Mouse (Mus musculus): ENCODE measurements around the gene Olfr150. TPM values are rescaled to one million over a fixed set of nuclear protein-coding genes. Genes with fewer than 3 reads are reported as not detected.
"Not testable (repeated sequence)": the region's sequence is repeated elsewhere in the genome, so short reads cannot be mapped to it uniquely, and the experiment has no call there.

The Olfr150 gene
- polyA plus RNA-seq (2012; ENCODE audit: insufficient read depth, insufficient read length, low replicate concordance, missing spikeins), result not detected in 2 replicates

GRCm38 (mm10) chr9:39730678-39731077 lies at the start of gene Olfr150:
Olfr150 (plus strand) TSS chr9:39730978.
- Histone ChIP-seq H3K27ac (ENCODE audit: insufficient read depth, low read depth, low read length) (no peak within 1 kb of the TSS), H3K4me1 (ENCODE audit: control insufficient read depth, insufficient read depth, low read length) (no peaks in the 10 kb centered on the region), H3K4me3 (ENCODE audit: insufficient read depth, low read depth, low read length) (no peak within 1 kb of the TSS)
- TF ChIP-seq POLR2A (IDR thresholded peaks at IDR 0.05; ENCODE audit: insufficient read depth, low read depth, low read length) (no peak), CTCF (IDR thresholded peaks at IDR 0.05; ENCODE audit: insufficient read depth, low read depth, low read length) (no peak)

- H3K4me1 ChIP-seq (ENCODE audit: control insufficient read depth, insufficient read depth, low read length); H3K27ac ChIP-seq (ENCODE audit: insufficient read depth, low read depth, low read length); H3K4me3 ChIP-seq (ENCODE audit: insufficient read depth, low read depth, low read length): not testable (repeated sequence)
- WGBS, result 73% methylated on average over 8 of the region's 8 CpGs
Measured at GRCm38 (mm10) chr9:39701123-39701522, 29.7 kb upstream of the Olfr150 start.

GRCm38 (mm10) chr9:39707017-39707416 lies 23.8 kb upstream of the Olfr150 start, which contains the start of gene Olfr149:
Olfr149 (minus strand) TSS chr9:39707117.
- Histone ChIP-seq H3K4me1 (ENCODE audit: control insufficient read depth, insufficient read depth, low read length) (no peaks in the 10 kb centered on the region), H3K27ac (ENCODE audit: insufficient read depth, low read depth, low read length) (no peak within 1 kb of the TSS), H3K4me3 (ENCODE audit: insufficient read depth, low read depth, low read length) (no peak within 1 kb of the TSS)
- no peak for TF ChIP-seq POLR2A (IDR thresholded peaks at IDR 0.05; ENCODE audit: insufficient read depth, low read depth, low read length)
- no peak for TF ChIP-seq CTCF (IDR thresholded peaks at IDR 0.05; ENCODE audit: insufficient read depth, low read depth, low read length)

GRCm38 (mm10) chr9:39708958-39709357 lies 21.8 kb upstream of the Olfr150 start:
- TF ChIP-seq CTCF (IDR thresholded peaks at IDR 0.05; ENCODE audit: insufficient read depth, low read depth, low read length), result no peak
- no peak for TF ChIP-seq POLR2A (IDR thresholded peaks at IDR 0.05; ENCODE audit: insufficient read depth, low read depth, low read length)
- no peak overlapping the region for H3K4me3 ChIP-seq (ENCODE audit: insufficient read depth, low read depth, low read length)
- no peak overlapping the region for H3K27ac ChIP-seq (ENCODE audit: insufficient read depth, low read depth, low read length)
- 43% methylated on average over 3 of the region's 3 CpGs for WGBS
- H3K4me1 ChIP-seq (ENCODE audit: control insufficient read depth, insufficient read depth, low read length), result no peaks in the 10 kb centered on the region

- Histone ChIP-seq H3K27ac (ENCODE audit: insufficient read depth, low read depth, low read length) (no peak within 1 kb of the TSS), H3K4me1 (ENCODE audit: control insufficient read depth, insufficient read depth, low read length) (no peaks in the 10 kb centered on the region), H3K4me3 (ENCODE audit: insufficient read depth, low read depth, low read length) (no peak within 1 kb of the TSS)
- no peak for TF ChIP-seq CTCF (IDR thresholded peaks at IDR 0.05; ENCODE audit: insufficient read depth, low read depth, low read length)
- no peak for TF ChIP-seq POLR2A (IDR thresholded peaks at IDR 0.05; ENCODE audit: insufficient read depth, low read depth, low read length)
Measured at GRCm38 (mm10) chr9:39711053-39711452, 19.7 kb upstream of the Olfr150 start, which contains the start of gene Olfr965. Olfr965 (plus strand) TSS chr9:39711353.

- 94% methylated on average over 1 of the region's 1 CpGs for WGBS
- H3K4me3 ChIP-seq (ENCODE audit: insufficient read depth, low read depth, low read length), result no peak overlapping the region
Measured at GRCm38 (mm10) chr9:39740741-39741140, 10.0 kb downstream of the Olfr150 start.

GRCm38 (mm10) chr9:39745949-39746348 lies 15.2 kb downstream of the Olfr150 start, which contains the start of gene Olfr967:
Olfr967 (plus strand) TSS chr9:39746249.
- no peak within 1 kb of the TSS for H3K27ac ChIP-seq (ENCODE audit: insufficient read depth, low read depth, low read length)

More at GRCm38 (mm10) chr9:39740741-39741140, 10.0 kb downstream of the Olfr150 start:
- TF ChIP-seq CTCF (IDR thresholded peaks at IDR 0.05; ENCODE audit: insufficient read depth, low read depth, low read length) (no peak), POLR2A (IDR thresholded peaks at IDR 0.05; ENCODE audit: insufficient read depth, low read depth, low read length) (no peak)
- no peak overlapping the region for H3K27ac ChIP-seq (ENCODE audit: insufficient read depth, low read depth, low read length)
- no peaks in the 10 kb centered on the region for H3K4me1 ChIP-seq (ENCODE audit: control insufficient read depth, insufficient read depth, low read length)

GRCm38 (mm10) chr9:39746428-39746827 lies 15.7 kb downstream of the Olfr150 start:
- Histone ChIP-seq H3K27ac (ENCODE audit: insufficient read depth, low read depth, low read length) (no peak overlapping the region), H3K4me3 (ENCODE audit: insufficient read depth, low read depth, low read length) (no peak overlapping the region), H3K4me1 (ENCODE audit: control insufficient read depth, insufficient read depth, low read length) (no peaks in the 10 kb centered on the region)
- no peak for TF ChIP-seq POLR2A (IDR thresholded peaks at IDR 0.05; ENCODE audit: insufficient read depth, low read depth, low read length)
- TF ChIP-seq CTCF (IDR thresholded peaks at IDR 0.05; ENCODE audit: insufficient read depth, low read depth, low read length), result no peak
- WGBS, result 84% methylated on average over 1 of the region's 1 CpGs

More at GRCm38 (mm10) chr9:39745949-39746348, 15.2 kb downstream of the Olfr150 start, which contains the start of gene Olfr967:
- Histone ChIP-seq H3K4me3 (ENCODE audit: insufficient read depth, low read depth, low read length) (no peak within 1 kb of the TSS), H3K4me1 (ENCODE audit: control insufficient read depth, insufficient read depth, low read length) (no peaks in the 10 kb centered on the region)
- TF ChIP-seq POLR2A (IDR thresholded peaks at IDR 0.05; ENCODE audit: insufficient read depth, low read depth, low read length), result no peak
- TF ChIP-seq CTCF (IDR thresholded peaks at IDR 0.05; ENCODE audit: insufficient read depth, low read depth, low read length), result no peak

- Histone ChIP-seq H3K4me1 (ENCODE audit: control insufficient read depth, insufficient read depth, low read length) (no peaks in the 10 kb centered on the region), H3K4me3 (ENCODE audit: insufficient read depth, low read depth, low read length) (no peak within 1 kb of the TSS), H3K27ac (ENCODE audit: insufficient read depth, low read depth, low read length) (no peak within 1 kb of the TSS)
- no peak for TF ChIP-seq CTCF (IDR thresholded peaks at IDR 0.05; ENCODE audit: insufficient read depth, low read depth, low read length)
- no peak for TF ChIP-seq POLR2A (IDR thresholded peaks at IDR 0.05; ENCODE audit: insufficient read depth, low read depth, low read length)
- WGBS, result 80% methylated on average over 1 of the region's 1 CpGs
Measured at GRCm38 (mm10) chr9:39783153-39783552, 52.4 kb downstream of the Olfr150 start, which contains the start of gene Olfr968. Olfr968 (minus strand) TSS chr9:39783253.

Other genes starting within 250 kb of the Olfr150 start
- not detected in 2 replicates for gene Olfr44, start 237.0 kb upstream of the Olfr150 start, polyA plus RNA-seq (2012; ENCODE audit: insufficient read depth, insufficient read length, low replicate concordance, missing spikeins)
- not detected in 2 replicates for gene Olfr957, start 215.2 kb upstream of the Olfr150 start, polyA plus RNA-seq (2012; ENCODE audit: insufficient read depth, insufficient read length, low replicate concordance, missing spikeins)
- not detected in 2 replicates for gene Olfr958, start 176.9 kb upstream of the Olfr150 start, polyA plus RNA-seq (2012; ENCODE audit: insufficient read depth, insufficient read length, low replicate concordance, missing spikeins)
- not detected in 2 replicates for gene Olfr959, start 155.4 kb upstream of the Olfr150 start, polyA plus RNA-seq (2012; ENCODE audit: insufficient read depth, insufficient read length, low replicate concordance, missing spikeins)
- gene AW551984, start 126.6 kb upstream of the Olfr150 start, polyA plus RNA-seq (2012; ENCODE audit: insufficient read depth, insufficient read length, low replicate concordance, missing spikeins), result not detected in 2 replicates
- gene Olfr148, start 120.3 kb upstream of the Olfr150 start, polyA plus RNA-seq (2012; ENCODE audit: insufficient read depth, insufficient read length, low replicate concordance, missing spikeins), result not detected in 2 replicates
- not detected in 2 replicates for gene Olfr960, start 109.6 kb upstream of the Olfr150 start, polyA plus RNA-seq (2012; ENCODE audit: insufficient read depth, insufficient read length, low replicate concordance, missing spikeins)
- gene Olfr961, start 85.9 kb upstream of the Olfr150 start, polyA plus RNA-seq (2012; ENCODE audit: insufficient read depth, insufficient read length, low replicate concordance, missing spikeins), result not detected in 2 replicates
- not detected in 2 replicates for gene Olfr963, start 63.8 kb upstream of the Olfr150 start, polyA plus RNA-seq (2012; ENCODE audit: insufficient read depth, insufficient read length, low replicate concordance, missing spikeins)
- not detected in 2 replicates for gene Olfr149, start 23.9 kb upstream of the Olfr150 start, polyA plus RNA-seq (2012; ENCODE audit: insufficient read depth, insufficient read length, low replicate concordance, missing spikeins)
- not detected in 2 replicates for gene Olfr965, start 19.6 kb upstream of the Olfr150 start, polyA plus RNA-seq (2012; ENCODE audit: insufficient read depth, insufficient read length, low replicate concordance, missing spikeins)
- not detected in 2 replicates for gene Olfr967, start 15.3 kb downstream of the Olfr150 start, polyA plus RNA-seq (2012; ENCODE audit: insufficient read depth, insufficient read length, low replicate concordance, missing spikeins)
- not detected in 2 replicates for gene Olfr968, start 52.3 kb downstream of the Olfr150 start, polyA plus RNA-seq (2012; ENCODE audit: insufficient read depth, insufficient read length, low replicate concordance, missing spikeins)
- gene Olfr969, start 60.0 kb downstream of the Olfr150 start, polyA plus RNA-seq (2012; ENCODE audit: insufficient read depth, insufficient read length, low replicate concordance, missing spikeins), result not detected in 2 replicates
- not detected in 2 replicates for gene Olfr970, start 77.9 kb downstream of the Olfr150 start, polyA plus RNA-seq (2012; ENCODE audit: insufficient read depth, insufficient read length, low replicate concordance, missing spikeins)
- not detected in 2 replicates for gene Olfr971, start 105.9 kb downstream of the Olfr150 start, polyA plus RNA-seq (2012; ENCODE audit: insufficient read depth, insufficient read length, low replicate concordance, missing spikeins)
- gene Olfr972, start 135.4 kb downstream of the Olfr150 start, polyA plus RNA-seq (2012; ENCODE audit: insufficient read depth, insufficient read length, low replicate concordance, missing spikeins), result not detected in 2 replicates
- not detected in 2 replicates for gene Olfr229, start 176.4 kb downstream of the Olfr150 start, polyA plus RNA-seq (2012; ENCODE audit: insufficient read depth, insufficient read length, low replicate concordance, missing spikeins)
- not detected in 2 replicates for gene Olfr974, start 206.5 kb downstream of the Olfr150 start, polyA plus RNA-seq (2012; ENCODE audit: insufficient read depth, insufficient read length, low replicate concordance, missing spikeins)
- gene Olfr975, start 221.1 kb downstream of the Olfr150 start, polyA plus RNA-seq (2012; ENCODE audit: insufficient read depth, insufficient read length, low replicate concordance, missing spikeins), result not detected in 2 replicates
- gene Olfr976, start 230.2 kb downstream of the Olfr150 start, polyA plus RNA-seq (2012; ENCODE audit: insufficient read depth, insufficient read length, low replicate concordance, missing spikeins), result not detected in 2 replicates